Mouse (Mus musculus) kidney, adult 18-20 months (tissue): ENCODE measurements around the gene Samd7.

Experiments used
- DNase-seq: peaks from one replicate; pipeline ENCODE4 v3.0.0; 2021

Gene Samd7

DNA sequence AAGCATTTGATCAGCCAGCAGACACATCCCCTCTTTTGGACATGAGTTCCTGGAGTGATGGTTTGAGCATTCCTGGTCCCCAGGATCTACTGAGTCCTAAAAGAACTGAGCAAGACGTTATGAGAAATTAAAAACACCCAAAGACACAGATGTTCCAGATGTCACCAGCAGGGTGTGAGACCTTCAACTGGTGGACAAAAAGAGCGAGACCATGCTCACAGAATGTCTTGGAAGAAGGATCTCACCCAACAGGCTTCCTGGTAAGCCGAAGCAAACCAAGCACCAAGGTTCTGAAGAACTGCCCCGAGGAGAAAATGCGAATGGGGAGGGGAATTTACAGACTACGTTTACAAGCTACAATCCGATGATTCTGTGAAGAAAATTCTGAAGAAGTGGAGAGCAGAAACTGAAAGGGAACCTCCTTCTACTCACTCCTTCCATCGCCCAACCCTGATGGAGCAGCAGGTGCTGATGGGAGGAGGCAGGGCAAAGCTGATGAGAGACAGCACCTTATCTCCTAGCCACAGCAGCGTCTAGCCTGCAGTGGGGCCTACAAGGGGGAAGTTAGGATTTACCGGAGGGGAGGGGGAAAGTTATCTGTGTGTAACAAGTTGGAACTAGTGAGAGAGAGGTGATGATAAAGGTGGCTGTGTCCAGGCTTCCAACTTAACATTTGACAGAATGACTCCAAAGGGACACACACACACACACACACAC lies 19.4 kb downstream of the Samd7 start:
- DNase-seq, result peak; percentile 11

DNA sequence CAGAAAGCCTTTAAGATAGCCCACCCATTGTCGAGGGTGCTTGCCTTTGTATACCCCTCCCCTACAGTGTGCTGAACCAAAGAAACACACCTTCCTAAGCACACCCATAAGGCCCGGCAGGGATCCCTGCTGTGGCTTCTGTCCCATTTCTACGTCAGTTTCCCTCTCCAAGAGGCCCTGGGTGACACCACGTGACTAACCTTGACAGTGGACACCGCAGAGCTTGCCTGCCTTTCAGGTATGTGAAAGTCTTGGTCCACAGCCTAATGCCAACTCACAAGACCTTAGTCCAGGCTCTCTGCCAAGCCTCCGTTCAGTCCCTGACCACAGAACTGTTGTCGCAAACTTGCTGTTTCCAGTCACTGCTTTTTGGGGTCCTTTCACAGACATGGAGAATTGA lies 20.1 kb downstream of the Samd7 start:
- peak; percentile 73 for DNase-seq

DNA sequence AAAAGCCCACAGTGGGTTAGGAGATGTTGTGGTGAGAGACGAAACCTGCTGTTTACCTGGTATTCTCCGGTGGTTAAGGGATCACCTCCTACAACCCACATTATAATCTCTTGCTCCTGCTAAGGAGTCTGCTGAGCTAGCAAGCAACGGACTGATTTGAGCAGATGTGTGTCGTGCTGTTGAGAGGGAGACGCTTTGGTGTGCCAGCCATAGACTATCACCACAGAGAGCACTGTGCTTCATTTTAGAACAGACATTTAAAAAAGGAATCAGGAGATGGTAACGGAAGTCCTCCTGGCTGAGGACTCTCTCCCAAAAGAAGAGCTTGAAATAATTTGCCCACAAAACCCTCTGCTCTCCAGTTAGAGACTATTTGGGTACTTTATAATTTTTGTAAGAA lies 21.2 kb downstream of the Samd7 start:
- DNase-seq, result no peak

DNA sequence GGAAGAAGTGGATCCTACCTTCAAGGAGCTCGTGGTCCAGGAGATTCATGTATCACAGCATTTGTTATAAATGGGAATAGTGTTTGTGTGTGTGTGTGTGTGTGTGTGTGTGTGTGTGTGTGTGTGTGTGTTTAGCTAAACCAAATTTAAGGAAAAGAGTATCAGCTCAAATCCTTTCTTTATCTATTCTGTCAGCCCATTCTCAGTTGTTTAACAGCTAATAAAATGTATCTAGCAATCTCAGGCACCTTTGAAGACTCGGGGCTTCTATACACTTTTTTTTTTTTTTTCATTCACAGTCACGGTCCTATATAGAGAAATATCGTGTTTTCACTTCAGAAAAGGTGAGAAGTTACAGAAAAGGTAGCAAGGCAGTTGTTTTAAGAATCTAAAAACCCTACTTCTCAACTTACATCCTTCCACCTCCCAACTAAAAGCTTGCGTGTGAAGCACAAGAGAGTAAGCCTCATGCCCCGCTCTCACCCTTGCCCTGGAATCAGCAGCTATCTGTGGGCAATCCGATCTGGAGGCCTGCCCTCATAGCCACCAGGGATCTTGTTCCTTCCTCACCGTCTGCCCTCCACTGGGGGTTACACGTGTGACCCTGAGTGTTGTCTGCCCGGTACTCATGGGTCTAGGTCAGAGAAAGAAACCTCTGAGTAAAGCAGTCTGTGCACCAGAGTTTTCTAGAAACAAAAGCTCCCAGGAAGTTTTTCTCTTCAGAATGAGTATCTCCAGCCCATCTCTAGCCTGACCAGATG lies 23.8 kb downstream of the Samd7 start:
- peak; percentile 16 for DNase-seq

DNA sequence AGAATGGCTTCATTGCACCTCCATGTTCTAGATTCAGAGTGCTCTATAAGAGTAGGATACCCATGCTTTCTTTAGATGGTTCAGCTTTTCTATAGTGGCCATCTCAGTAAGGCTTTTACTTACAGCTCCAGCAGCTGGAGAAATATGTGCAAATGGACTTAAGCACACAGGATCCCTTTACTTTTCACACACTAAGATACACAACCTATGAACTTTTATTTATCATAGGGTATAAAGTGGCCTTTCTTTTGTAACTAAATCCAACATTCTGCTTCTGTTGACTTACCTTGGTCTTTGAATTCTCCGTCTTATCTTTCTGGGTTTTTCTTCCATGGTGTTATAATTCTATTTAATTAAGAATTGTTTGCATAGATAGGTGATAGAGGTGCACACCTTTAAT lies 25.5 kb downstream of the Samd7 start:
- no peak for DNase-seq

DNA sequence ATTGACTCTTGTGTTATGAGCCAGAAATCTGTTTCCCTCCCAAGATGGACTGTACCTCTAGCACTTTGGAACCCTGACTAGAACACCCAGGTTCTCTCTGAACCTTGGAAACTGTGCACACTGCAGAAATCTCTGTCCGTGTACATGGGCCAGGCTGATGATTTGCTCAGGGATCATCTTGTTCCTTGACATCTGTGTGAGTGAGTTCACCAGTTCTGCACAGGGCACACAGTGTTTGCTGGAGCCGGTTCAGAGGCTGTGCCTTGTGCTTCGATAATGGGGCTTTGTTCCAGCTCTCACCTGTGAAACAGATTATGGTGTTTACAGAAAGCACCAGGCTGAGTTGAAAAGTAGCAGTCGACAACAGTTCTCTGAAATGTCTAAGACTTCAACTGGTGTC lies 26.5 kb downstream of the Samd7 start:
- DNase-seq, result peak; percentile 47

DNA sequence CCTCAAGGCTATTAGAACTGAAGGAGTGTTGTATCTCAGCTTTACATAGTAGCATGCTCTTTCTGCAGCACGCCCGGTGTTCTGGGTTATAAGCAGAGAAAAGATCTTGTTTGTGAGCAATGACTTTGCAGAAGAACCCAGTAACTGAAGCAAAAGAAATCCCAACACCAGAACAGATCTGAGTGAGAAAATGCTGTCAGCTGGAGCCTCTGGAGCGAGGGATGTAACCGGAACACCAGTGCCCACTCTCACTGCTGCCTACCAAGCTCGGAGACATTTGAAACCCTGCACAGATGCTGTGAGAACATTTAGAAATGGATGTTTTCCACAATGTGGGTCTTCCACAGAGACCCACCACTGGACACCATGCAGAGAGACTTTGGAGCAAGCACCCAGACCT lies 28.6 kb downstream of the Samd7 start:
- DNase-seq, result no peak

DNA sequence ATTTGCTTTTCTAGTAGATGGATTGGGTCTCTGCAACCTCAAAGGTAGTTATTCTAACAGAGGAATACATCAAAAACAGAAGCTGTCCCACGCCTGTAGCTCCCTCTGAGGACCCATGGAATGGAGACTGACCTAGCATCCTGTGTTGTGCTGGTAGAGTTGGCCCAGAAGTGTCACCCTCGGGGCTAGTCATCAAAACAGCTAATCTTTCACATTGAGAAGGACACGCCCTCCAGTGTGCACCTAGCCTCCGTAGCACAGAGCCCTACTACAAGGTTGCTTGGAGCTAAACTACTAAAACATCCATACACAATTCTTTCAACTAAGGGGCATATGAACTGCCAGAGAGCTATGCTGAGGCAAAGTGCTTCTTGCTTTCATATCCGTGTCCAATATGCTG lies 31.9 kb downstream of the Samd7 start:
- DNase-seq, result no peak

DNA sequence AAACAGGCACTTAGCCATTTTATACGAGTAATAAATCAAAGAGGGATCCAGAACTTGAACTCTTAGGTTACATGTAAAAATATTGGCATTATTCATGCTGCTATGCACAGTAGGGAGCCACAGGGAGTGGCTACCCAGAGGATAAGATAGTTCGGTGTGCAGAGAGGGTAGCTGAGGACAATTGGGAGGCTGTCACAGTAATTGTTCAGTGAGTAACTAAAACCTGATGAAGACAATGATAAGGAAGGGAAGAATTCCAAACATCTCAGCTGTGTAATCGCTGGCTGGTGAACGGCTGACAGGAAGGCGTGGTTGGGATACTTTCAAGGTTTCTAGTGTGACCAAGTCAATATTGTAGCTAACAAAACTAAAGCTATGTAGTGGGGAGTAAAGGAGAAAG lies 42.4 kb downstream of the Samd7 start:
- no peak for DNase-seq

DNA sequence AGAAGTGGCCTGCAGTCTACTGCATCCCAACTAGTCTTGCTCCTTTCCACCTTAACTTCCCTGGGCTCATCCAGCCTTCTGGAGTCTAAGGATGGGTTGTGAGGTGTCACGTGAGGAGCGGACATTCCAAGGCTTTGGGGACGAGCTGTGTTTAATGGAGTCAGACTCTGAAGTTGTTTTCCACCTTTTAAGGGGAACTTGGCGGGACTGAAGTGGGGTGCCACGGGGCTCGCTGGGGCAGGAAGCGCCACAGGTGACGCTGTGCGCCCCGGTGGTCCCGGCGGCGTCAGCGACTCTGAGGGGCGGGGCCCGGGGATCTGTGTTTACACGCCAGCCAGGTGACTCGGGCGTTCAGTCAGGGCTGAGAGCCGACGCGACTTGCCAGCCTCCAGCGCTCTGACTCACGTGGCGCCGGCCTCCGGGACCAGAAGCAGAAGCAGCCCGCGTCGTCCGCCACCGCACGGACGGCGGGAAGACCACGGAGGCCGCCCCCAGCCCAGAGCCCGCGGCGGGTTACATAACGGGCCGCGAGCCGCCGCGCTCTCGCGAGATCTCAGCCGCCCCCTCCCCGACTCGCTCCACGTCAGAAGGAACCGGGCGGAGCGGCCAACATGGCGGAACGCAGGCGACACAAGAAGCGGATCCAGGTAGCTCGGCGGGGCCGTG lies 46.8 kb downstream of the Samd7 start, which contains the start of gene Sec62:
Sec62 (plus strand) TSS at position 139 of the 666 bp plus-strand sequence.
- DNase-seq, result peak; percentile 96

DNA sequence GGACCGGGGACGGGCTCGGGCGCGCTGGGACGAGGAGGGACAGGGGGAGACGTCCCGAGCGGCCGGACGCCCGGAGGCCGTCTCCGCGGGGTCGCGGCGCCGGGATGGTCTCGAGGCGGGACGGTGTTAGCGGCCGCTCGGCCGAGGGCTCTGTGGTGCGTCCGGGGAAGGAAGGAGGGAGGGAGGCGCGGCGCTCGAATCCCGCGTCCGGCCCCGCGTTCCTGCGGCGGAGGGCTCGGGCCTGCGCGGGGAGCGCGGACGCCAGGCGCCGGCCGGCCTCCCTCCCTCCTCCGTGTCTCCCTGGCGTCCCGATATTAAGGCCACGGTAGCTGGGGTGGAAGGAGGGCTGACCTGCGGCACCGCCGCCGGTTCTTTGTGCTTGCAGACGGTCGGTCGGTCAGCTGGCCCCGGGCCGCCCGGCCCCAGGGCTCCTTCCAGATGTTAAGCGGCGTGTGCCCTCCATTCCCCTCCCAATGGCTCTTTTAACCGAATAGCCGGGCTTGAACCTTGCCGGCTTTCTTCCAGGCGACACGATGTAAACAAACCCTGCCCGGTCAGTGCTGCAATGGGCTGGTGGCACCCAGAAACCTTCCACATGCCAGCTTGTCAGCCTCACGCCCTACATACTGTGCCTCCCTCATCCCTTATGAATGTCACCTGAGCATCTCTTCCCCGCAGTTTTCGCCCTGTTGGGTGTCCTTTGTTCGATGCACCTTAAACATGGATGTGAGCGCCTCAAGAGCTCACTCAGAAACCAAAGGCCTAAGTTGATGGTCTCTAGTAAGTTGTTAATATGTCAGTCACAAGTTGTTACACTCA lies 47.5 kb downstream of the Samd7 start:
- DNase-seq, result peak; percentile 71

DNA sequence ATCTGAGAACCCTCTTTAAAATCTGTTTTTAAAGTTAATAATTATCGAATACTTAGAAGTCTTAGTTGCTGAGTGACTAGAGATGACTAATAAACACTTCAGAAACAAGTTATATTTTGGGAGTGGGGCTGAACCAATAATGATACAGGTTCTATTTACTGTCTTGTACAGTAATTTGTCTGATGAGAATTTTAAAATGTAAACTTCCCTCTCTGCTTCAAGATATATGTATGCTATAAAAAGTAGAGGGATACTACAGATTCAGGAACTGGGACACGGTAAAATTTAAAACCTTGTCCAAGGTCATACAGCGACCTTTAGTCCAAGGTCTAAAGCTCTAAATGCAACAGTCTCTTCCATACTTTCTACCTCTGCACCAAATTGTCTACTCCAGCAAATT lies 56.1 kb downstream of the Samd7 start:
- no peak for DNase-seq

DNA sequence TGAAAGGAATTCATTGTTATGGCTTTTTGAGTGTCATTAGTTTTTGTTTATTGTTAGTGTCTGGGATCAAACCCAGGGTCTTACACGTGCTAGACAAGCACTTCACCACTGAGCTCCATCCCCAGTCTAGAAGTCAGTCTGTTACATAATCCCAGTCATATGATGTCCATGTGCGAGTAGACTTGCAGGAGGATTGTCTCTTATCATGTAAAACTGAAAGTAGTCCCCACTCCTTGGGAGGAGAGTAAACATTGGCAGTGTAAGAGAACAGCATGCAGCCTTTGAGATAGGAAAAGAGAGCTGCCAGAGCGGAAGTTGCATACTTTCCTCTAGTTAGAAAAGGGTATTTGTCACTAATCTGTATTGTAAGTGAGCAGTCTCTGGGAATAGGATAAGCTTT lies 66.8 kb downstream of the Samd7 start:
- no peak for DNase-seq
